Mouse (Mus musculus): ENCODE data around the gene Ddx46. TPM values are rescaled to one million over a fixed set of nuclear protein-coding genes. Genes with fewer than 3 reads are reported as not detected.
A peak's percentile ranks its signal among the peaks of the same experiment; 100 is the strongest.

The Ddx46 gene
- polyA plus RNA-seq, 1 experiment from 2014 or later = 25.4 TPM

DNA sequence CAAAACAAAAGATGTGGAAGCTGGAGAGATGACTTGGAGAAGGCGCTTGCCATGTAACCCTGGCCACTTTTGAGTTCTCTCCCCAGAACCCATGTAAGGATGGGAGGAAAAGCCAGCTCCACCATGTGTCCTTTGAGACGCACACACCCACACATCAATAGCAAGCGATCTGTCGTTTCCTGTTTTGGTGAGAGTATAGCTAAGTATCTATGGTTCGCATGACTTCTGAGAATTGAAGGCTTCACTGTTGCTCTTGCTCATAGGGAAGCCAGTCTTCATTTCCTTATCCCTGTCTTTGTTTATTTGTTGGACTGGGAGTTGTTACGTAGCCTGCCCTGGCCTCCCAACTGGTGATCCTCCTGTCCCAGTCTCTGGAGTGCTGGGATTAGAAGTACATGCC is 37.9 kb downstream of the Ddx46 start:
- no peak overlapping the region for H3K4me2 ChIP-seq (ENCODE audit: low read length)
- H3K4me3 ChIP-seq (ENCODE audit: low read depth, low read length) = no peak overlapping the region
- ATAC-seq = no peak
- H3K27ac ChIP-seq (ENCODE audit: low read depth, low read length) = no peak overlapping the region
- WGBS = 97% methylated on average over 6 of the region's 6 CpGs
- no peaks in the 10 kb centered on the region for H3K27me3 ChIP-seq (replicated peaks; ENCODE audit: control insufficient read depth, insufficient read depth, low read length)
- peaks cover 92% of the 10 kb centered on the region for H3K36me3 ChIP-seq (ENCODE audit: control insufficient read depth, insufficient read depth, low read length)
- no peaks in the 10 kb centered on the region for H3K4me1 ChIP-seq (ENCODE audit: control insufficient read depth, insufficient read depth, low read length)
- no peak for DNase-seq (ENCODE audit: low spot score)
- no peak overlapping the region for H3K9ac ChIP-seq (ENCODE audit: low read length)
- H3K9me3 ChIP-seq (replicated peaks; ENCODE audit: control insufficient read depth, low read length) = no peaks in the 10 kb centered on the region

DNA sequence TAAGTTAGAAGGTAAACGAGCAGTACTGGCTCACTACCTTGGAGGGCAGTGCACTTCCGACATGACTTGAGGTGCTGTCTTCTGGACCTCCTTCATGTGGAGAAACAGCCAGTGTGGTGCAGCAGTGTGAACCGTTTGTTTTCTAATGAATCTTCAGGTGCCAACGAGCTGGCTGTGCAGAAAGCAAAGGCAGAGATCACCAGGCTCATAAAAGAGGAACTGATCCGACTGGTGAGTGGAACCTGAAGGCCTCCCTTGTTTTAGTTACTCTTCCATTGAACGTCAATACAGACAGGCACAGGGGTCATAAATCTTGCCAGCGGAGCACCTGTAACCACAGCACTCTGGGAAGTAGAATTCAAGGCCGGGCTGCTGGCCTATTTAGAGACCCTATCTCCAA is 42.5 kb downstream of the Ddx46 start:
- Histone ChIP-seq H3K27ac (ENCODE audit: low read depth, low read length) (no peak overlapping the region), H3K27me3 (replicated peaks; ENCODE audit: control insufficient read depth, insufficient read depth, low read length) (no peaks in the 10 kb centered on the region), H3K36me3 (ENCODE audit: control insufficient read depth, insufficient read depth, low read length) (peaks cover 91% of the 10 kb centered on the region), H3K9me3 (replicated peaks; ENCODE audit: control insufficient read depth, low read length) (no peaks in the 10 kb centered on the region), H3K4me2 (ENCODE audit: low read length) (no peak overlapping the region), H3K9ac (ENCODE audit: low read length) (no peak overlapping the region), H3K4me3 (ENCODE audit: low read depth, low read length) (no peak overlapping the region), H3K4me1 (ENCODE audit: control insufficient read depth, insufficient read depth, low read length) (no peaks in the 10 kb centered on the region)
- 89% methylated on average over 8 of the region's 8 CpGs for WGBS
- ATAC-seq (no peak), DNase-seq (ENCODE audit: low spot score) (no peak)

GRCm38 (mm10) chr13:55682201-55682600 is 47.4 kb downstream of the Ddx46 start:
- no peak for DNase-seq (ENCODE audit: low spot score)
- WGBS = 81% methylated on average over 9 of the region's 9 CpGs
- no peak for ATAC-seq

DNA sequence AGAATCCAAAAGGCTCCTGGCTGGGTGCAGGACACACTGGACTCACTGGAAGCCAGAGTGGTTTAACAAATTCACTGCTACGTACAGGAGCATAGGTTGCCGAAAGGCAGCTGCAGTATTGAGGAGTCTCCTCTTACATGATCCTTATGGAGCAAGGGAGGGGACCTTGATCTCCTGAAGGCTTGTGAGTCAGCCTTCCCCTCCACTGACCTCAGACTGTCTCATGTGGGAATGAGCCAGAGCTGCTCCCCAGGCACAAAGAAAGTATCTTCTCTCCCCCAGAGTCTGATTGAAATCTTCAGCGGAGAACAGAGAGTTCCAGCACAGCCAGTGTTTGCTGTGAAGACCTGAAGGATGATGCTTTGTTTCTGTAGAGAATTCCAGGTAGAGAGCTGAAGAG is 48.8 kb downstream of the Ddx46 start:
- no peaks in the 10 kb centered on the region for H3K4me1 ChIP-seq (ENCODE audit: control insufficient read depth, insufficient read depth, low read length)
- no peak for ATAC-seq
- no peak overlapping the region for H3K9ac ChIP-seq (ENCODE audit: low read length)
- peaks cover 33% of the 10 kb centered on the region for H3K36me3 ChIP-seq (ENCODE audit: control insufficient read depth, insufficient read depth, low read length)
- no peak overlapping the region for H3K27ac ChIP-seq (ENCODE audit: low read depth, low read length)
- no peaks in the 10 kb centered on the region for H3K9me3 ChIP-seq (replicated peaks; ENCODE audit: control insufficient read depth, low read length)
- WGBS = 92% methylated on average over 3 of the region's 3 CpGs
- H3K4me2 ChIP-seq (ENCODE audit: low read length) = no peak overlapping the region
- no peaks in the 10 kb centered on the region for H3K27me3 ChIP-seq (replicated peaks; ENCODE audit: control insufficient read depth, insufficient read depth, low read length)
- H3K4me3 ChIP-seq (ENCODE audit: low read depth, low read length) = no peak overlapping the region
- DNase-seq (ENCODE audit: low spot score) = no peak

More at GRCm38 (mm10) chr13:55682201-55682600, 47.4 kb downstream of the Ddx46 start:
- Histone ChIP-seq H3K4me3 (ENCODE audit: low read depth, low read length) (no peak overlapping the region), H3K36me3 (ENCODE audit: control insufficient read depth, insufficient read depth, low read length) (peaks cover 47% of the 10 kb centered on the region), H3K4me2 (ENCODE audit: low read length) (no peak overlapping the region), H3K27ac (ENCODE audit: low read depth, low read length) (no peak overlapping the region), H3K27me3 (replicated peaks; ENCODE audit: control insufficient read depth, insufficient read depth, low read length) (no peaks in the 10 kb centered on the region), H3K4me1 (ENCODE audit: control insufficient read depth, insufficient read depth, low read length) (no peaks in the 10 kb centered on the region), H3K9me3 (replicated peaks; ENCODE audit: control insufficient read depth, low read length) (no peaks in the 10 kb centered on the region), H3K9ac (ENCODE audit: low read length) (no peak overlapping the region)

DNA sequence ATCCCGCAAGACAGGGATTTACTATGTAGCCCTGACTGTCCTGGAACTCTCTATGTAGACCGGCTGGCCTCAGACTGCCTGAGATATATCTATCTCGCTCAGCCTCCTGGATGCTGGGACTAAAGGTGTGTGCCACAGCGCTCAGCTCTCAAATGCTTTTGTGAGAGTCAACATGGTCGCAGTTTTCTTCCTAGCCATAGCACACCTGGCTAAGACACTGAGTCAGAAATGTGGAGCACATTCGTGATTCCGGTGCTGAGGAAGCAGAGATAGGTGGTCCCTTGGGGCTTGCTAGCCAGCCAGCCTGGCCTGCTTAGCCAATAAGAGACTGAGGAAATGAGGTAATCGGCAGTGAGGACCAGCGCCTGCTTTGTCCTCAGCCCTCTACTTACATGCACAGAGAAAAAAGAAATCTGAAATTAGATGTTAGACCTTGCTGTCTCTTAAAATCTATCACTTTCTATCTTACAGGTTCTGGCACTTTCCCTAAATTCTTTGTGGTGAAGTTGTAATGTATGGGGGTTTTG is 51.3 kb downstream of the Ddx46 start:
- Histone ChIP-seq H3K27me3 (replicated peaks; ENCODE audit: control insufficient read depth, insufficient read depth, low read length) (no peaks in the 10 kb centered on the region), H3K9me3 (replicated peaks; ENCODE audit: control insufficient read depth, low read length) (no peaks in the 10 kb centered on the region), H3K4me2 (ENCODE audit: low read length) (no peak overlapping the region), H3K27ac (ENCODE audit: low read depth, low read length) (no peak overlapping the region), H3K9ac (ENCODE audit: low read length) (no peak overlapping the region; the same call in 1 of the 2 replicates), H3K4me1 (ENCODE audit: control insufficient read depth, insufficient read depth, low read length) (no peaks in the 10 kb centered on the region), H3K4me3 (ENCODE audit: low read depth, low read length) (no peak overlapping the region), H3K36me3 (ENCODE audit: control insufficient read depth, insufficient read depth, low read length) (peaks cover 7% of the 10 kb centered on the region)
- WGBS = 80% methylated on average over 9 of the region's 9 CpGs
- no peak for ATAC-seq
- DNase-seq (ENCODE audit: low spot score) = peak; percentile 31

DNA sequence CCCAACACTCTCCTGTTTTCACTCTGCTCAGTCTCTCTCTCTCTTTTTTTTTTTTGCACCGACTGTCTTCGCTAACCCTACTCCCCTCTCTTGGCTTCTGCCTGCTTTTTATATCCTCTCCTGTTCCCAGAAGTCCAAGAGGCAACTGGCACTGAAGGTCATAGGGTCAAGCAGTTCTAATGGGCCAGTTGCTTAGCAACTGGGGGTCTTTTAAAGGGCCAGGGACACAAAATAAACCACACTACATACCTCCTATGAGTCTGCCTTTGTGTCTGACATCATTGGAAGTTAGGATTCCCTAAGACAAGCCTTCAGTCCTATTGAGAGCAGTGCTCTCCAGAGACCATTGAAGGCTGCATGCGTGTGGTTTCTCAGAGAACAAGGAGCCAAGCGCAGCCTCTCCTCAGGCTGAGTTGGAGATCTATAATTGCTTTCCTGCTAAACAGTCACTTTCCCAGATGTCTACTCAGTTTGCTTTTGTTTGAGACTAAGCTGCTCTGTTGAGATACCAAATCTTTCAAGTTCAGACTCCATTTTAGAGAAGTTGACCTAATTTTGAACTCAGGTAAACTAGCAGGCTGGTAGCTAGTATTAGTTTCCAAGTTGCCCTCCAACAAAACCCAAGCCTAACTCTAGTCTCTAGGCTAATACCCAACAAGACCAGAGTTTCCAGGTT is 53.2 kb downstream of the Ddx46 start:
- no peaks in the 10 kb centered on the region for H3K9me3 ChIP-seq (replicated peaks; ENCODE audit: control insufficient read depth, low read length)
- H3K4me2 ChIP-seq (ENCODE audit: low read length) = no peak overlapping the region
- no peak for DNase-seq (ENCODE audit: low spot score)
- no peak for ATAC-seq
- no peaks in the 10 kb centered on the region for H3K36me3 ChIP-seq (ENCODE audit: control insufficient read depth, insufficient read depth, low read length)
- H3K4me3 ChIP-seq (ENCODE audit: low read depth, low read length) = no peak overlapping the region
- H3K27me3 ChIP-seq (replicated peaks; ENCODE audit: control insufficient read depth, insufficient read depth, low read length) = no peaks in the 10 kb centered on the region
- no peak overlapping the region for H3K9ac ChIP-seq (ENCODE audit: low read length)
- H3K27ac ChIP-seq (ENCODE audit: low read depth, low read length) = no peak overlapping the region
- WGBS = 20% methylated on average over 4 of the region's 4 CpGs
- H3K4me1 ChIP-seq (ENCODE audit: control insufficient read depth, insufficient read depth, low read length) = no peaks in the 10 kb centered on the region

DNA sequence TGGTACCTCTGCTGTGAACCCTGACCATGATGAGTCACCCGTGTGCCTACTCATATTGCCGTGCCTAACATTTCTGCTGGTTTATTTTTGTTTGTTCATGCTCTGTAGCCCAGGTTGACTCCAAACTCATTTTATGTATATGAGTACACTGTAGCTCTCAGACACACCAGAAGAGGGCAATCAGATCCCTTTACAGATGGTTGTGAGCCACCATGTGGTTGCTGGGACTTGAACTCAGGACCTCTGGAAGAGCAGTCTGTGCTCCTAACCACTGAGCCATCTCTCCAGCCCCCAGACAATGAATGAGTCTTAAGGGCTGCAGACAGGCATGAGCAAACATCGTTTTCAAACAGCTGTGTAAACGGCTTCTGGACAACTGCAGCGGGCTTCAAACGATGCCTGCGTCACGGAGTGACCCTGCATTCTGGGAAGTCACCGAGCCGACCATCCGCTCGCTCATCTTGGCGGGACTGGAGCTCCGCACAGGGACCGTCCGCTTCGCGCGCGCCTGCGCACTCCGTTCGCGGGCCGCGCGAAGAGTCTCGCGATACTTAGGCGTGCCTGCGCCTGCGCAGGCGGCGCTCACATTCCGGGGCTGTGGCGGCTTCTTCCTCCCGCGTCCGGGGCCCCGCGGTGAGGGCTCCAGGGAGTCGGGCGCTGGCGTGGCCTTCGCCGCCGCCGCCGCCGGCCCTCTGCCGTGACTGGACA is 57.9 kb downstream of the Ddx46 start, which contains the start of gene B230219D22Rik:
Gene B230219D22Rik, plus strand, starts transcription at position 590 of the 708 bp plus-strand sequence.
- Histone ChIP-seq H3K27me3 (replicated peaks; ENCODE audit: control insufficient read depth, insufficient read depth, low read length) (no peaks in the 10 kb centered on the region), H3K4me1 (ENCODE audit: control insufficient read depth, insufficient read depth, low read length) (peaks cover 15% of the 10 kb centered on the region), H3K36me3 (ENCODE audit: control insufficient read depth, insufficient read depth, low read length) (no peaks in the 10 kb centered on the region), H3K4me2 (ENCODE audit: low read length) (peak within 1 kb of the TSS; percentile 59), H3K9me3 (replicated peaks; ENCODE audit: control insufficient read depth, low read length) (no peaks in the 10 kb centered on the region), H3K4me3 (ENCODE audit: low read depth, low read length) (peak within 1 kb of the TSS; percentile 98), H3K27ac (ENCODE audit: low read depth, low read length) (peak within 1 kb of the TSS; percentile 97), H3K9ac (ENCODE audit: low read length) (peak within 1 kb of the TSS; percentile 99)
- 3% methylated on average over 45 of the region's 51 CpGs for WGBS
- ATAC-seq (peak; percentile 99), DNase-seq (ENCODE audit: low spot score) (peak; percentile 96)

DNA sequence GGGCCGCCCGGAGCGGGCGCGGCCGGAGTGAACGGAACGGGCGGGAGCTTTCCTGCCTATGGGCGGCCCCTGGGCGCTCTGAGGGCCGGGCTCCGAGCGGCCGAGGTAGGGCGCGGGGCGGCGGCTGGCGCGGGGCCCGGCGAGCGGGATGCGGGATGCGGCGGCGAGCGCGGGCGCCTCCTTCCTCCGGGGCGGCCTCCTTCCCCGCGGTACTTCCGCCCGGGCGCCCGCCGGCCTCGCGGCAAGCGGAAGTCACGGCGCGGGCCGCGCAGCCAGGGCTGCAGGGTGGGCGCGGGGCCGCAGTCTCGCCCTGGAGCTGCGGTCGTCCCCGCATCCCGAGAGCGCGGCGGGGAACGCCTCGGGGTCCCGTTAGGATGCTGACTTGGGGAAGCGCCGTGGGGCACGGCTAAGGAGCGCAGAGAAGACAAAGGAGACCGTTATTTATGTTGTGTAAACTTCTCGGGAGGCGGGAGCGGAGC is 58.5 kb downstream of the Ddx46 start:
- Histone ChIP-seq H3K27ac (ENCODE audit: low read depth, low read length) (peak overlapping the region; percentile 97), H3K9me3 (replicated peaks; ENCODE audit: control insufficient read depth, low read length) (no peaks in the 10 kb centered on the region), H3K4me2 (ENCODE audit: low read length) (peak overlapping the region; percentile 59), H3K36me3 (ENCODE audit: control insufficient read depth, insufficient read depth, low read length) (0 out of 2 replicates have a peak, but pooled peaks cover under 1% of the 10 kb centered on the region), H3K4me1 (ENCODE audit: control insufficient read depth, insufficient read depth, low read length) (peaks cover 15% of the 10 kb centered on the region), H3K9ac (ENCODE audit: low read length) (peak overlapping the region; percentile 99), H3K27me3 (replicated peaks; ENCODE audit: control insufficient read depth, insufficient read depth, low read length) (no peaks in the 10 kb centered on the region), H3K4me3 (ENCODE audit: low read depth, low read length) (peak overlapping the region; percentile 98)
- ATAC-seq (peak; percentile 70), DNase-seq (ENCODE audit: low spot score) (no peak)
- under 1% methylated on average over 51 of the region's 70 CpGs for WGBS
